Mouse (Mus musculus) thymus, adult 18-20 months (tissue): Measurements from ENCODE around the gene Naaladl2.
"Not testable (repeated sequence)": the region's sequence is repeated elsewhere in the genome, so short reads cannot be mapped to it uniquely, and the experiment has no call there.

Experiments
- DNase-seq, 2 experiments: peaks; one replicate each; pipeline ENCODE4 v3.0.0; 2022; ENCODE audit warnings: mixed read lengths in 2 of 2

Naaladl2 gene

DNA sequence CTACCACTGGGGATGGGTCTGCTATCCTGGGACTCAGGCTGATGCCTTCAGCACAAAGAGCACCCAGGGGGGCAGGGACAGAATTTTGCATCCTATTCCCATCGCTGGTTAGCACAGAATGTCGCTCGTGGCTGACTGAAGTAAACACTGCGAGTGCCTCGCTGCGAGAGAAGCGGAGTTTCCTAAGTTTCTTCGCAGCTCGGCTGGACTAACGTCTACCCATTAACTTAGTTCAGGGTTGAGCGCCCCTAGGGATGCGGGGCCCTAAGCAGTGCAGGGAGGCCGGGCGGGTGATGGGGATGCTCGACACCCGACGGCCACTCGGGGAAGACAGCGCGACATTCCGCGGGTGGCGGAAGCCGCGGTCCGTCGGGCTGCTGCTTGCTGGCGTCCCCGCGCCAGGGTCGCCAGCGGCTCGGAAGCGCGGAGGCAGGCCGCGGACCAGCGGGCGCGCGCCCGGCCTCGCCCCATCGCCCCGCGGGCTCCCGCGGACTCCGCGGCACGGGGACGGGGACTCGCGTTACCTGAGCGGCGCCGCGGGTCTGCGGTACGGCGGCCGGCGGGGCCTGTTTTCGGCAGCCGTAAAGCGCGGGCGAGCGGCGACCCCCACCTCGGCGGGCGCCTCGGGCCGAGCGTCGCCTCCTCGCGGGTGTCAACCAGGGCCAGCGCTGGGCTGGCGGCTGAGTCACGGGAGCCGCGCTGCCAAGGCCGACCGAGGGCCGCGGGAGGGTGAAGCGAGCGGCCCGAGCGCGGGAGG lies at the start of gene Naaladl2:
TSS of gene Naaladl2 (minus strand) at position 707 of the 757 bp plus-strand sequence.
- DNase-seq: no peak

DNA sequence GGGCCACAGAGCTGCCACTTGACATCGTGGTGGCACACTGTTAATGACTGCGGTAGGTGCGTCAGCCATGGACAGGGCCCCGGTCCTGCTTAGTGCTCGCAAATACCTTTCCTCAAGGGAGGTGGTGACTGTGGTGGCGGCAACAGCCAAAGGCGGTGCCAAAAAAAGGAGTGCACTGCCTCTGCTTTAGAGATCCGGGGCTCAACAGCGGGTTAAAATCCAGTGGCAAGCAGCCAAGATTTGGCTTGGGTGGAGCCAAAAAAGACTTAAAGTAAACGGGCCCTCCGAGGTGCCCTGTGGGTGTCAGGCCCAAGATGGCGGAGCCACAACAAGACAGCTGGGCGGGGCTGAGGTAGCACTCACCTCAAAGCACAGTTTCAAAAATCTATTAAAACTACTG lies 7.7 kb upstream of the Naaladl2 start:
- no peak for DNase-seq

DNA sequence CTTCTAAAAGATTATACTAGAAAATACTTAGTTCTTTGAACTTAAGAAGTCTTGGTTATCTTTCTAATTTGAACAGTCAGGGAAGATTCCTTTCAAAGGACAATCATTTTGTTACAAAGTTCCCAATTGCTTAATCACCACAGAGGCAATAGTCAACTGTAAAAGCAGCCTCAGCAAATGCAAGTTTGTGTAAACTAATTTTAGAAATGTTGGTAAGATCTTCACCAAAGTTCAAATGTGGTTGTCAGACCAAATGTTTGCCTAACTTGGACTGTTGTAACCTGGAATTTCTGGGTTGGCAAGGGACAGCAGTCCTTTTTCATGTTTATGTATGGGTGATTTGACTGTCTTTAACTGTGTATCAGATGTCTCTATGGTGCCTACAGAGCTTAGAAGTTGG lies 3.2 kb upstream of the Naaladl2 start:
- no peak for DNase-seq

DNA sequence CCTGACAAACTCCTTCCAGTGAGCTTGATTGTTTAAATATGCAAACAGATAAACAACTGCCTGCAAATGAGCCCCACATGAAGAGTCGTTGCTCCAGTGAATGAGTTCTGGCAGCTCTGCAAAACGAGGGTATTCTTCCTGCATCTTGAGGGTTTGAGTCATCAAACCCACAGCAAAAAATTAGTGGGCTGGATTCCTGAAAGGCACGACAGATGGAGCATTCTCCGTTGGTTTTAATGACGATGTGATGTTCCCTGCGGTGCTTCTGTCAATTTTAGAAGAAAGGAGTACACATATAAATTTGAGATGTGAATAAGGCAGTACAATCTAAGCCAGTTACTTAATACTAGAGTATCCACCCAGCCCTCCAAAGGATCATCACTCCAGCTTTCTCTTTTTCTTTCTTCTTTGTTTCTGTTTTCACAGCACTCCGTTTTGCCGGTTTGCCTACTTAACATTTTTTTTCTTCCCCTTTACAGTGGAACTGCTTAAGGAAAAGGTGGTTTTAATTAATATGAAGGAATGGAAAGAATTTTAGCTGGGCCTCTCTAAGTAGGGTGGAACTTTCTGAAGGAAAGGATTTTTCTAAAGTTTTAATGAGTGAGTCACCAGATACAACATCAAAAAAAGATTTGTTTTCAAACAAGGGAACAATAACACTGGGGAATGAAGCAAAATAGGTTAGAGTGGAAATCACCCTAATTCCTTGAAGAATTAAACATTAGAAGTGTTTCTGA lies 1.1 kb upstream of the Naaladl2 start:
- no peak for DNase-seq

DNA sequence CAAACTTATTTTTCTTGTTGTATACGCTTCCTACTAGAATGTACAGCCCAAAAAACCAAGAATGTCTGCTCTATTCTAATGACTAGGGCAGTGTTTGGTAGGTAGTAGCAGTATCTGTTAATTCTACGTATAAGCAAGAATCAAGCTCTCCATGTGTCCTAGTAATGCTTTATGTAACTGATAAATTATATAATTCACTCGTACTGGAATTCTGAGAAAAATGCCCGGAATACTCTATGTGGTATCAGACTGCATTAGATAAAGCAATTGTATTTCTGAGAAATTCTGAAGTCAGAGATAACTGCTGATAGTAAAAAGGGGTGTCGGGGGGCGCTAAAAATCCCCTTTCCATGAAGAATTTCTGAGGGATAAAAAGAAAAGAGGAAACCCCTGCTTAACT lies 950 bp downstream of the Naaladl2 start:
- DNase-seq: no peak

DNA sequence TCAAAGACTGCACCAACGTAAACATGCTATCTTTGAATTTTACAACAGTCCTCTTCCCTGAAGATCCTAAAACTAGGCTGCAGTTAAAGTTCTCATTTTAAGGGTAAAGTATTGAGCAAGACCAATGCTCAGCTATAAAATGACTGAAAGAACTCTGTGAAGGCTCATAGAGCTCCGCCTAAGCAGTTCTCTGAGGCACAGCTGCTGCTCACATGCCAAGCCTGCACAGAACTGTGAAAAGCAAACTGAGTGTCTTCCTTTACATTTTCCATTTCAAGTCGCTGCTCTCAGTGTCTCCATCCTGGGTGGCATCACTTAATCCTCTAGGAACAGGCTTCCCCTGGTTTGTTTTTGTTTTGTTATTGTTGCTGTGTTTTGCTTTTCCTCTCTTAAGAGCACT lies 12.2 kb downstream of the Naaladl2 start:
- DNase-seq: no peak

DNA sequence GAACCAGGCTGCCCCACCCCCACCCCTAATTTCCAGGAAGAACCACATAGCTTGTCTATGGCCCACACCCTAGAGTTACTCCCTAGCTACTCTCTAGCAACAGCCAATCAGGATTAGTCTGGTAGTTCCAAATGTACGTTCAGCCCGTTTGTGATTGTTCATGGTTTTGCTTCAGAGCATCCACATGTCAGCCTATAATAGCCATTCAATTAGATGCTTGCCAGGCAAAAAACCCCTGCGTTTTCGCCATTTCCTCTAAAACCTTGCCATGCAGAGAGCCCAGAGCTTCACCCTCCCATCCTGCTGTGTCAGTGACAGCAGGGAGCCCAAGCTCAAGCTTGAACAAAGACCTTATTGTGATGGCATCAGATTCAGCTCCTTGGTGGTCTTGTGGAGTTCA lies 16.2 kb downstream of the Naaladl2 start:
- DNase-seq: no peak

DNA sequence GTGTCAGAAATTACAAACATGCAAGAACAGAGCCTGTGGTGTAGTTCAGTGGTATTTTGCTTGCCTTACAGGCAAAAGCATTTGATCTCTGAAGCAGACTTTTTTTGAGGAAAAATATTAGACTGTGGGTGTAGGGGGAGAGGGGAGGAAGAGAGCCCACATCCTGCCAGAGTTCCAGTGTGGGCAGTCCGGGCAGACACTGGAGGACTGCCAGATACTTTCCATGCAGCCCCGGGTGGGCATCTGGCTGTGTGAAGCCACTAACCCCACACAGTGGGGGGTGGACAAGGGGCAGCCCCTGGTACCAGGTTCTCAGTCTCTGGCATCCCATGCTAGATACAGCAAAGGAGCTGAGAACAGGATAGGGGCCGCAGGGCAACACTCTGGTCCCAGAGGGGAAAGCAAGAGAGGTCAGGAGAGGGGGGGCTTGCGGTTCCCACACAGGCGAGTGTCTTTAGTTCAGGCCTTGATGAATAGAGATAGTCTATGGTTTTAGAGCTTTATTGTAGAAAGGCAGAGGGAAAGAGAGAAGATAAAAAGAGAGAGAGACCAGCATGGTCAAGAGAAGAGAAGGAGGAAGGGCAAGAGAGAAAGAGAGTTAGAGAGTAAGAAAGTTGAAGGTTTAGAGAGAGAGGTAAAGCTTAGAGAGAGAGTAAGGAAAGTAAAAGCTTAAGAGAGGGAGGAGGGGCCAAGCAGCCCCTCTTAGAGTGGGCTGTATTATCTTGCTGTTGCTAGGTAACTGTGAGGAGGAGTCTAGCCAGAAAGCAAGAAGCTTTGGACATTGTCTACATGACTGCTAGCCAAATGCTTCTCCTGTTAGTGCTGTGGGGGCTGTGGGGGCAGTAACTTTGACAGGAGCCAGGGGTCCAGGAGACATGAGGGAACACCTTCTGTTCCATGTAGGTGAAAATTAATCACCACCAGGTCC lies 18.9 kb downstream of the Naaladl2 start:
- DNase-seq: no peak

DNA sequence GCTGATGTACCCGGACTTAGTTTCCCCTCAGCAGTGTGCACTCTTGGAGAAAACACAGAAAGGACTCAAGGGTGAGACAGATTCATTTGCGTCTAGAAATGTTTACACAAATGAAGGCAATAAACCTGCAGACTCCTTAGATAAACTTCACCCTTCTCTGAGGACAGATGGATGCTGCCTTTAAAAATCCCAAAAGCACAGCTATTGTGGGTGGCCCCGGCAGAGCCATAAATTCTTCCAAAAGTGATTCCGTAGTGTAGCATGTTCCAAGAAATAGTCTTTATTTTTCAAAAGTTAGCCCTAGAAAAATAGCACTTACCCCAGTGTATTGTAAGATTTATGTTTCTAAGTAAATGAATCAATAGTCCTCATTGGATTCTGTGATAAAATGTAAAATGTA lies 31.0 kb downstream of the Naaladl2 start:
- no peak for DNase-seq

DNA sequence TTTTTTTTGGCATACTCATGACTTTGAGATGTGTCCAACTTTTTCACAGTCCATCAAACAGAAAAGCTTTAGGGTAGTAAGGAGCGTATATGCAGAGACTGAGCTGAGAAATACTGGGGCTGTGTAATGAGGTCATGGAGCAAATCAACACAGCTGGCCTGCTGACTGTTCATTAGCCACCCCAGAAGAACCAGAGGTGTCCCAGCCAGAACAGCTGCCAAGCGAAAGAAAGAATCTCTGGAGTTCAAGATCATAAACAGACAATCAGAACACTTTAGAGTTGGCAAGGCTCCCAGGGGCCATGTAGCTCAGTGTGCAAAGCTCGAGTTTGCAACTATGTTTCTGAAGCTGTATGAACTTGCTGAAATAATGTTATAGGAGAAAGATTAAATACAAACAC lies 35.1 kb downstream of the Naaladl2 start:
- DNase-seq: no peak

DNA sequence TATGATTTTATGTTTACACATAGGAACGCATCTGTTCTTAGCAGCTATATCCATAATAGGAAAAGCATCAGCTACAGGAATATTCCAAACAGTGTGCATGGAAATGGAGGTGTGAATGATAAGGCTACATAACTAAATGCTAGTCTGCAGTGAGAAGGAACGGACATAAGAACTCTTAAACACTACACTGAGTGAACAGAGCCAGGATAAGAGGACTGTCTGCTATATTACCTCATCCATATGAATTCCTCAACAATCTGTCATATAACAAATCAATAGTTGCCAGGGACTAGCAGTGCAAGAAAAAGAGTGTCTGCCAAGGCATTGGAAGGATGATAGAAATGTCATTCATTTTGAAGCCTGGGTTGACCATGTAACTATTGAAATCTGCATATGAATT lies 51.1 kb downstream of the Naaladl2 start:
- no peak for DNase-seq

DNA sequence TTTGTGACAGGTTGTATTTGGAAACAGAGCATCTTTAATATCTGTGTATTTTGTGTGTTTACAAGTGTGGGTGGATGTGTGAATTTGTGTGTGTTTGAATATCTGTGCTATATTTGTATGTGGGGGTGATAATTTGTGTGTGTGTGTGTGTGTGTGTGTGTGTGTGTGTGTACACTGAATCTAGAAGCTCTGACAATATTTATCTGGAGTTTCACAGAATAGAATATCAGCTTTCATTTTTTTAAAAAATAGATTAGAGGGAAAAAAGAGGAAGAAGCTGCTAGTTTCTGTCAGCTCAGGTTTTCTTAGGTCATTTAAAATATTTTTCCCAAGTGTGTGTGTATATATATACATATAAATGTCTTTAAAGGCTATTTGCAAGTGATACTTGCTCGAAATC lies 68.3 kb downstream of the Naaladl2 start:
- DNase-seq: no peak

DNA sequence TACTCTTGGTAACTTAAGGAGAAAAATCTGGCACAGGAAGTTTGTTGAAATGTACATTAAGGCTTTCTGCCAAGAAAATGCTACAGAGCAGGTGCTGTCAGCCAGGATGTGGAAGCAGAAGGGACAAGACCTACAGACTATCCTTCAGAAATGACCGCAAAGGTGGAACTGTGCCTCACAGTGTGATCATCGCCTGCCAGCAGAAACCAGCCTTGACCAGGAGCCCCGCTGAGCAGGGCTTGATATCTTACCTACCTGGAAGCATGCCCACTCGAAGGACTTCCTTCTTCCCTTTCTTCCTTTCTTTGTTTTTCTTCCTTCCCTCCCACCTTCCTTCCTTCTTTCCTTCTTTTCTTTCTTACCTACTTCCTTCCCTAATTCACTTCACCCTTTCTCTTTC lies 69.8 kb downstream of the Naaladl2 start:
- no peak for DNase-seq

DNA sequence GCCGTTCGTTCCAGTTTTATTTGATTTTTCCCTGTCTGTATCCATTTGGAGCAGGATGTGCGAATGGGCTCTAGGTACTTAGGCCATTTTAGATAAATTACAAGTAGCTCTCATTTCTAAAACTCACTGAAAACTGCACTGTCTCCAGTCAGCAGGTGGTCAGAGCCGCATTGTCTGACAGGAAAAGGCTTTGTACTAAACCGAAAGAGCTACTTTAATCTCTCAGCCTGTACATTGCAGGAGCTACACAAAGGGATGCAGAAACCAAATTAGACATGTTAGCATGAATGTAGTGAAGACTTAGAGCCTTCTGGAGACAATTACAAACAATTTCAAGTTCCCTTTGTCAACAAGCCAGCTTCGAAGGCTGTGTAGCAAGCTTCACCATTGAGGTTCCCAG lies 70.2 kb downstream of the Naaladl2 start:
- DNase-seq: no peak

DNA sequence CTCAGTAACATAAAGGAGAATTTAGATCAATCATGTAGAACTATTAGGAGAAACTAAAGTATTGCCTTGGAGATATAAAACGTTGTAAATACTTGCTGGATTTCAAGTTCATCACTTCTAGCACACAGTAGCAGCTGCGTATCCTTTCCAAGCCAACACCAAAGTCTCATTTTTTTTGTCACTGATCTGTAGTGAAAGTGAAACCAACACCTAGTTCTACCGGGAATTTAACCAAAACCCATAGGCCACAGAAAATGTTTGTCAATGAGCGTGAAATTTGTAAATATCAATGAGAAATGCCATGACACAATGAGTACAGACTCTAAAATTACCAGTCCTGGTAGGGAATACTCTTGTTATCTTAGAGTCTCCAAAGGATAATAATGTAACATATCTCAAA lies 80.8 kb downstream of the Naaladl2 start:
- DNase-seq: no peak

DNA sequence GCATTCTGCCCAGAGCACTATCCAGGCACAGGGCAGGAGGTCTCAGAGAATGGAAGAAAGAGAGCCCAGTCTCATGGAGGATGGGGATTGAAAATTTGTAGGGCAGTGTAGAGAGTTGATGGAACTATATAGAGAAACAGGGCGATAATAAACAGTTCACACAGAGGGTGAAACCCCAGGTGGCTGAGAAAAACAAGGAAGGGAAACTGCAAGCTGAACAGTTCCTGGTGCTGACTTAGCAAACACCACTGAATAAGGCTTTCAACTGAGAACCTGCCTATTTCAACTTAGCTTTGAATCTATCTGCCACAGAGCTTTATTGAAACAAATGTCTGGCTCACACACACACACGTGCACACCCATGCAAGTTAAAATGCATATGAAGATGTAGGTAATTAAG lies 91.1 kb downstream of the Naaladl2 start:
- DNase-seq: no peak

DNA sequence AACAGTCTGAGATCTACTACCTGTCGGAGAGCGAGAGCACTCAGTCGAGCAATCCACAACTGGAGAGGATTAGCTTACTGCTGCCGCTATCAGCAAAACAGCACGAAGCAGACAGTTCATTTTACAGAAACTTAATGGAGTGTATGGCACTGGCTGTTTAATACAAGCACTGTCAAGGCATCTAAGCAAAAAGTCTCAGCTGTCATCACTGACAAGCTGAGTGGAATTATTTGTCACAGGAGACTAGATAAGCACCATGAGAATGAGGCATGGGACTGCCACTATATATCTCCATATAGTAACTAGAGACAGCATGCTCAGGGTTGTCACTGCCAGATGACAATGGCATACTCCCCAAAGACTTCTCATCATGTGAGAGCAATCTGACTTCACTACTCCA lies 124.1 kb downstream of the Naaladl2 start:
- no peak for DNase-seq

DNA sequence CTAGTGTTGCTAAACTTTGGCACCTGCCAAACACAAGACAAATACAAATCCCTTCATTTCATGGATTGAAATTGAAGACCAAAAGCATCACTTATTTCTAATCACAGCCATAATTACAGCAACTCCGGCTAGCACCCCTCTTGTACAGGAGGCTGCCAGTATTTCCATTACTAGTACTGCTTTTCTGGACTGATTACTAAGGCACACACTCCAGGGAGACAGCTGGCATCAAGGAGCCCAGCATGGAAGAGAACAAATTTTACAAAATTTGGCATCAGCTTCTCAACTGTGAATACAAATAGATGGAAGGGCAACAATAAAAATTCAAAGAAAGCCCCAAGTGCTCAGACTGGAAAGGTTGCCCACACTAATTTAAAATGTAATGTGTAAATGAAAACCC lies 133.3 kb downstream of the Naaladl2 start:
- DNase-seq: no peak

DNA sequence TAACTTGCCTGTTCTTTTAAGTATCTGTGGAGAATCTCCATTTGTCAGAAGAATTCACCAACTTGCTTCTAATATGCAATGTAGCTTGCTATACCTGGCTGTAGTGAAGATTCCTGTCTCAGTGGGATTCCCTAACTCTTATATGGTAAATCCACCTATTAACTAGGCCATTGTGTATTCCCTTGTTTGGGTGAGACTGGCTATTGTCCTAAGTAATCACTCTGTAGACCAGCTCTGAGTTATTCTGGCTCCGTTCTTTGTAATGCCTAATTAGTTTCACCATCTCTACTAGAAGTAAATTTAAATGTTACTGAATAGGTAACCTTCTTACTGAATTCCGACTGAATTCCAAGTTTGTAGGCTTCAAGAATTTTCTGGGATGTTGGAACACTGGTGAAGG lies 137.3 kb downstream of the Naaladl2 start:
- not testable (repeated sequence) for DNase-seq

DNA sequence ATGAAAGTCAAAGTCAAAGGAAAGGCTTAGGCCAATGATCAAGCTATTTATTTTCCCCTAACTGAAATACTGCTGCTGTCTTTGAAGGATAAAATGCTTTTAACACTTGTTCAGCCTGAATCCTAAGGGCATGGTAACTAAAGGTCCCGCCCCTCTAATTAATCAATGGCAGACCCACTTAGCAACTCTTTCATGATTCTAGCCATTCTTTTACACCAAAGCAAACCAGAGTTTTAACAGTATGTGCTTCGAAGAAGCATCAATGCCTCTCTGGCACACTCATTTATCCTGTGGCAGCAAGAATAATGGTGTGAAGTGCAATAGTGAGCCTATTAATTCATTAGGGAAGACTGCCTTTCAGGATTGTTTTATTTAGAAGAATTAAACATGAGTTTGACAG lies 151.5 kb downstream of the Naaladl2 start:
- DNase-seq: no peak

DNA sequence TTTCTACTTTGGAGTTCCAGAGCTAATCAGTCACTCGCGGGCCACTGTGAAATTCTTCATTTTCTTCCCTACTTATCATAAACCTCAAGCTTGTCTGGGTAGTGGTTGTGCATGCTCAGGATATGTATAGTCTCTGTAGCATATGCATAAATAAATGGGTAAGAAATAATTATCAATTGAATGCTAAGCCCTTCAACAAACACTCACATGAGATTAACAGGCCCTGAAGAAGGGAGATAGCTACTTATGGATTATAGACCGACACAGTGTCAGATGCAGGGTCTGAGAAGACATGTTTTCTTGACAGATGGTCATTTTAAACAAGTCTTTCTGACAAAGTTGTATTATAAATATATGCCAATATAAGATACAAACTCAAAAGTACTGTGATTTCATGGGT lies 152.0 kb downstream of the Naaladl2 start:
- no peak for DNase-seq

DNA sequence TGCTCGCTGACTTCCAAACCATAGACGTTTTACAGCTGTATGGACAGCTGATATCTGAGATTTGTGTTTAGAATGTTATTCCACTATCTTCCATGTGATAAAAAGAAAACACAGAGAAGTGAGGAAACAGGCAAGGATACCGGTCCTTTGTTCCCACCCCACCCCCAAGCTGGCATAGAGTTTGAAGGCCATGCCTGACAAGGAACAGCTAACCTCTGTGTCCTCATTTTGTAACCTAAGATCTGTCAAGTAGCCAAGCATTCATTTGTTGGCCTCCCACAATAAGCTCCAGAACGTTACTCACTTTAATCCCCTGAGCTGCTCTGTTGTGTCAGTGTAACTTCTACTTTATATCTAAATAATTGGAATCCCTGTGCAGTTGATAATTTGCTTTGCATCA lies 161.9 kb downstream of the Naaladl2 start:
- no peak for DNase-seq

DNA sequence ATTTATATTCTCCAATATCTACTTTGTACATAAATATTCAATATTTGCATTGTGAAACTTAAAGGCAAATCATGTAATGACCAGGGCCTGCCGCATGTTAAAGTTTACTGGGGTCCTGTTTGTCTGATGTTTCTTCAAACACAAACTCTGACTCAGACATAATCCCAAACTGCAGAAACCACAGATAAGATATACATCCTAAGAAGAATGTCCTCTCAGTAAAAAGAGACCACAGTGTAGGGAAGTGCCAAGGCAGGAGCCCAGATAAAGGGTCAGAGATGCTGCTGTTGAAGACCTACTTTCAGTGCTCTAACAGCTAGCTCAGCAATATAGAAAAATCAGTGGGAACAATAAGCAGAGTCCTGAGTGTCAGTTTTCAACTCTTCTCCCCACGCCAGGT lies 201.9 kb downstream of the Naaladl2 start:
- DNase-seq: no peak
